Mouse (Mus musculus) embryonic facial prominence, embryonic 14.5 days (tissue): ENCODE measurements around the gene Atp6v1g3. TPM values are rescaled to one million over a fixed set of nuclear protein-coding genes. Genes with fewer than 3 reads are reported as not detected.

Source experiments
- ATAC-seq: fragments of 200-750 bp; cut with Nextera tagmentation; 2 replicates; pipeline ENCODE4 v1.8.0; 2017; ENCODE audit warnings: low read depth, moderate number of reproducible peaks, moderate TSS enrichment
- DNase-seq: peaks from one replicate; pipeline ENCODE4 v3.0.0-alpha.2; 2015; ENCODE audit warnings: low spot score
- H3K27ac ChIP-seq: fragments of 300-500 bp; sonication (generic); replicated peaks from 2 replicates; pipeline ENCODE4 v1.5.1; 2014; ENCODE audit warnings: low read depth, mild to moderate bottlenecking, low read length, moderate library complexity
- H3K27me3 ChIP-seq: fragments of 300-500 bp; sonication (generic); replicated peaks from 2 replicates; pipeline ENCODE4 v1.6.1; 2014; ENCODE audit warnings: low read length; ENCODE audit not compliant: control insufficient read depth, insufficient read depth
- H3K36me3 ChIP-seq: fragments of 300-500 bp; sonication (generic); 2 replicates; pipeline ENCODE4 v1.6.1; 2014; ENCODE audit warnings: low read length, mixed read lengths; ENCODE audit not compliant: control insufficient read depth, insufficient read depth
- H3K4me1 ChIP-seq: fragments of 300-500 bp; sonication (generic); 2 replicates; pipeline ENCODE4 v1.6.1; 2014; ENCODE audit warnings: antibody characterized with exemption, low read length; ENCODE audit not compliant: control insufficient read depth, insufficient read depth
- H3K4me2 ChIP-seq: fragments of 300-500 bp; sonication (generic); 2 replicates; pipeline ENCODE4 v1.6.1; 2014; ENCODE audit warnings: low read depth, mild to moderate bottlenecking, low read length, moderate library complexity, mixed read lengths
- H3K4me3 ChIP-seq: fragments of 300-500 bp; sonication (generic); 2 replicates; pipeline ENCODE4 v1.5.1; 2014; ENCODE audit warnings: low read depth, mild to moderate bottlenecking, low read length
- H3K9ac ChIP-seq: fragments of 300-500 bp; sonication (generic); 2 replicates; pipeline ENCODE4 v1.6.1; 2014; ENCODE audit warnings: low read depth, mild to moderate bottlenecking, low read length, moderate library complexity, mixed read lengths
- H3K9me3 ChIP-seq: fragments of 300-500 bp; sonication (generic); 2 replicates; pipeline ENCODE4 v1.6.1; 2016; ENCODE audit warnings: low read length; ENCODE audit not compliant: control insufficient read depth
- WGBS: fragments of 180-500 bp; shearing (Covaris S2); extraction: QIAGEN DNeasy Blood & Tissue Kit; methylation state at CpG from one replicate; pipeline ENCODE4 v1.1.7; 2014; 5-methylcytosine and 5-hydroxymethylcytosine counted together
- polyA plus RNA-seq: library from polyadenylated mRNA; unstranded; fragments of >200 nt; fragmentation: Nextera tagmentation; extraction: Ambion mirVana; gene quantifications from 2 replicates; pipeline ENCODE4 v1.2.1, GENCODE M21; 2014

Atp6v1g3 gene
- polyA plus RNA-seq, 1 experiment from 2014 or later = 0.17 TPM

DNA sequence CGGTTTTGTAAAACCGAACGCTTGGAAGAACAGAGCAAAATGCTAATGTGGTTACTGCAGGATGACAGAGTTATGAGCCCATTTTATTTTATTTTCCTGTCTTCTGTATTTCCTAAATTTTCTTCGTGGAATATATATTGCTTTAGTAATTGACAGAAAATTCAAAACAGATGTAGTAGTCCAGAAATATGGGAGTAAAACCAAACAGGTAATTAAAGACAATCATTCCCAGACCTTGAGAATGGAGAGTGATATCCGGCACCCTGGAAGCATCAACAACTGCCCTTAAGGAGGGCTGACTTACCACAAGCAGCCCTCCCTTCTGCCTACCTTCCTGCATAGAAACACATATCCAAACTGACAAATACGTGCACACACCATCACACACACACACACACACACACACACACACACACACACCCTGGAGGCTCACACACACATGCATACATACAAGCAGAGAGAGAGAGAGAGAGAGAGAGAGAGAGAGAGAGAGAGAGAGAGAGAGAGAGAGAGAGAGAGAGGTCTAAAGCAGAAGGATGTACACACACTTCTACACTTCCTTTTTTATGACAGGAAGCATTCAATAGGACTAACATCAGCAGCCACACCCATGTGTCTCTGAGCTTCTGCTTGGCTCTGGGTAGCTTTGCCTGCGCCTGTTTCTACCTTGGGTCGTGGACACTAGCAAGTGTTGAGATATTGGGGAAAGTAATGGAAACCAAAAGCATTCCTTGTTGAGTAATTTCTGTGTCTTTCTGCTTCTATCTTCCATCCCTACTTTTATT lies 25.6 kb upstream of the Atp6v1g3 start:
- Histone ChIP-seq H3K27ac (peak overlapping the region; percentile 55), H3K4me3 (no peak overlapping the region), H3K9ac (no peak overlapping the region), H3K4me1 (peaks cover 7% of the 10 kb centered on the region; the same call in 1 of the 2 replicates), H3K27me3 (no peaks in the 10 kb centered on the region), H3K4me2 (no peak overlapping the region), H3K9me3 (no peaks in the 10 kb centered on the region), H3K36me3 (no peaks in the 10 kb centered on the region)
- DNase-seq (peak; percentile 57), ATAC-seq (no peak)
- WGBS = 41% methylated on average over 8 of the region's 8 CpGs

DNA sequence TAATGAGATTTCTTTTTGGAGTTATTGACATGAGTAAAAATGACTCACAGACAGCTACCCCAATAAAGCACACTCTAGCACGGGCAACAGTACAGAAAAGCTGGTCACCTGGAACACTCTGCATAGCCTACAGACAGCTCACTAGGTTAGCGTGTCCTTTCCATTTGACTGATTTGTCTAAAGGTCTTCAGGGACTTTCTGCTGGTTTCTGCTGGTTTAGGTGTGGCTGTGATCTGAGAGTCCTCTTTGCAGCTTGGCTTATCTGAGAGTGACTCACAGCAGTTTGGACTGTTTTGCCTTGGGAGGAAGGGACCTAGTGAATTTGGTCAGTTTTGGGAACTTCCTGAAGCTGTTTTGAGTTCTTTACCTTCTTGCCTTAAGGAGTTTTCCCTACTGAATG lies 24.8 kb upstream of the Atp6v1g3 start:
- ATAC-seq = no peak
- H3K36me3 ChIP-seq = no peaks in the 10 kb centered on the region
- no peak for DNase-seq
- H3K27me3 ChIP-seq = no peaks in the 10 kb centered on the region
- peaks cover 7% of the 10 kb centered on the region; the same call in 1 of the 2 replicates for H3K4me1 ChIP-seq
- WGBS = 90% methylated on average over 2 of the region's 2 CpGs
- no peak overlapping the region for H3K4me3 ChIP-seq
- no peak overlapping the region for H3K4me2 ChIP-seq
- H3K9me3 ChIP-seq = no peaks in the 10 kb centered on the region
- no peak overlapping the region for H3K27ac ChIP-seq
- no peak overlapping the region for H3K9ac ChIP-seq

DNA sequence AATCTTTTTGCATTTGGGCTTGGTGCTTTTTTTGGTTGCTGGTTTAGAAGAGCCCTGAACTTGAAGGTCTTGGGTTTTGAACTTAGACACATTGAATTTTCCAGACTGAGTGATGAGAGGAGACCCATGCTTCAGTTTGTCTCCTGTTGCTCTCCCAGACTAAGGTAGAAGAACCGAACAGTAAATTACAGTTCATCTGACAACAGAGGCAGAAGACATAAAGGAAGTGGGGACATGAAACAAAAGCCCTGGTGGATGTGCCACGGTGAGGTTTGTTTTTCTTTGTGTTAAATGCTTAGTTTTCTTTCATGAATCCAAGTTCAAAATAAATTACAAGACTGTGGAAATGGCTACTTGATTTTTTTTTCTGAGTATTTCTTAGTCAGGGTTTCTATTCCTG lies 22.6 kb upstream of the Atp6v1g3 start:
- Histone ChIP-seq H3K27me3 (no peaks in the 10 kb centered on the region), H3K9ac (no peak overlapping the region), H3K9me3 (no peaks in the 10 kb centered on the region), H3K4me3 (no peak overlapping the region), H3K4me1 (0 out of 2 replicates have a peak, but pooled peaks cover 4% of the 10 kb centered on the region), H3K27ac (no peak overlapping the region), H3K36me3 (no peaks in the 10 kb centered on the region), H3K4me2 (no peak overlapping the region)
- 54% methylated on average over 2 of the region's 2 CpGs for WGBS
- ATAC-seq (no peak), DNase-seq (no peak)

DNA sequence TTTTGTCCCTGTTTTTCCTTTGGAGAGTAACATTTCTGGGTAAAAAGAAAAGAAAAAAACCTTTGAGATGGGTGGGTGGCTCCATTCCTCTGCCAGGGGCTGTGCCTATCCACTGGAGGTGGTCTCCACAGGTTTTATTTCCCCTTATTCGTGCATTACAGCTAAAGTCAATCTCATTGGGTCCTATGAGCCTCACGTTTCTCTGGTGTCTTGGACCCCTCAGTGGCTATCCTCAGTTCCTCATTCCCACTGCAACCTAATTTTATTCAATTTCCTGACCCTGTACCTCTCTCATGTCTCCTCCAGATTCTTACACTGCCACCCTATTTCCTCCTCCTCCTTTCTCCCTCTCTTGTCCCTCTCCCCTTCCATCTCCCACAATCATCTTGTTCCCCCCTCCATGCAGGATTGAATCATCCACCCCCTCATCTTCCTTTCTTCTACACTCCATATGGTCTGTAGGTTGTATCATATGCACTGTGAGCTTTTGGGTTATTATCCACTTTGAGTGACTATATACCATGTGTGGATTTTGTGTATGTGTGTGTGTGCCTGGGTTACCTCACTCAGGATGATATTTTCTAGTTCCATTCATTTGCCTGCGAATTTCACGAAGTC lies 17.3 kb upstream of the Atp6v1g3 start:
- 88% methylated on average over 4 of the region's 4 CpGs for WGBS
- Histone ChIP-seq H3K4me3 (no peak overlapping the region), H3K27ac (no peak overlapping the region), H3K9ac (no peak overlapping the region), H3K4me1 (no peaks in the 10 kb centered on the region), H3K4me2 (no peak overlapping the region), H3K27me3 (no peaks in the 10 kb centered on the region), H3K36me3 (no peaks in the 10 kb centered on the region), H3K9me3 (no peaks in the 10 kb centered on the region; the same call in 1 of the 2 replicates)
- DNase-seq (no peak), ATAC-seq (no peak)

DNA sequence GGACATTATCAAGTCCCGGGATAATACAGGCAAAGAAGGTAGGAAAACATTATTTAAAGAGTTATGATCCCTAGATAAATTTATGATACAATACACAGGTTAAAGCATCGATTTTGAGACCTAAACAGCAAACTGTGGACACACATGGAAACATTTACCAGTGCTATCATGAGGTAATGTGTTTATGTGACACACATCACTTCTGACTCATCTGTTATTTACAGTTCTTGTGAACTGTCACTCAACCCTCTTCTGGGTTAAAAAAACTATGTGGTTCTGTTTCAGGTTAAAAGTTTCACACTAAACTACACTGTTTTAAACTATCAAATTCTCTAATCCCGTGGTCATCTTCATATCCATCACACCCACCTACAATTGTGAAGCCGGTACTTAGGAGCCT lies 14.8 kb upstream of the Atp6v1g3 start:
- no peaks in the 10 kb centered on the region; the same call in 1 of the 2 replicates for H3K9me3 ChIP-seq
- no peak overlapping the region for H3K4me3 ChIP-seq
- no peak overlapping the region for H3K27ac ChIP-seq
- DNase-seq (no peak), ATAC-seq (no peak)
- WGBS = 59% methylated on average over 4 of the region's 4 CpGs
- H3K9ac ChIP-seq = no peak overlapping the region
- H3K4me2 ChIP-seq = no peak overlapping the region
- no peaks in the 10 kb centered on the region for H3K4me1 ChIP-seq
- H3K27me3 ChIP-seq = no peaks in the 10 kb centered on the region
- H3K36me3 ChIP-seq = no peaks in the 10 kb centered on the region

DNA sequence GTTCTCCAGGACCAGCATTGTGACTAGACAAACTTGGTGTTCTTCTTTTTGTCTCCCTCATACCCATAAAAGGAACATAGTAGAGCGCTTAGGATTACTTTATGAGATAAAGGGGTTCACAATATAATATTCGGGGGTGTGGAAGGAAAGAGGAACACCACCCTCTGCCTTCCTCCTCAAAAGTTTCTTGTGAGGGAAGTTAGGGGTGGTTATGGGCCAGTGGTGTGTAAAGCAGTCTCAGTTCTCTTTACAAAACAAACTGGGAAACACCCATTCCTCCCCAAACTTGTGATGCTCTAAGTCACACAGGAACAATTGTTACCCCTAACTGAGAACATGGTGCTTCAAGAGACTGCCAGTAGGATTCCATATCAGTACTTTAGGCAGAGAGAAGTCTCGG lies 12.0 kb upstream of the Atp6v1g3 start:
- Histone ChIP-seq H3K4me3 (no peak overlapping the region), H3K36me3 (no peaks in the 10 kb centered on the region), H3K27ac (no peak overlapping the region), H3K4me2 (no peak overlapping the region), H3K4me1 (no peaks in the 10 kb centered on the region), H3K27me3 (no peaks in the 10 kb centered on the region), H3K9me3 (no peaks in the 10 kb centered on the region; the same call in 1 of the 2 replicates), H3K9ac (no peak overlapping the region)
- DNase-seq = no peak
- ATAC-seq = no peak
- WGBS = 87% methylated on average over 3 of the region's 3 CpGs

DNA sequence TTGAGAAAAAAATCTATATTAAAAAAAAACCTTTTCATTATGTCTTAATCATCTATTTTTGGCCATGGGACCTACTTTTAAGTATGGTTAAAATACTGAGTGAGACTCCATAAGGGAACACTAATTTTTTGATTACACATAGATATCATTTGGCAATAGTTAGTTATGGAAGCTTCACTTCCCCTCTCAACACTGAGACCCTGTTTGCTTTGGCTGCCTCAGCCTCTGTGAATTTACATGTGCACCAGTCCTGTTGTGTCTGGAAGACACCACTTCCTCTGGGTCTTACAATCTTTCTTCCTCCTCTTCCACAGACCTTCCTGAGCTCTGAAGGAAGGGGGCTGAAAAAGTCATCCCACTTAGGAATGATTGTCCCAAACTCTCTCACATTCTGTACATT lies 11.1 kb upstream of the Atp6v1g3 start:
- Histone ChIP-seq H3K9ac (no peak overlapping the region), H3K27me3 (no peaks in the 10 kb centered on the region), H3K36me3 (no peaks in the 10 kb centered on the region), H3K4me1 (no peaks in the 10 kb centered on the region), H3K4me3 (no peak overlapping the region), H3K4me2 (no peak overlapping the region), H3K27ac (no peak overlapping the region), H3K9me3 (no peaks in the 10 kb centered on the region)
- DNase-seq = no peak
- no peak for ATAC-seq

DNA sequence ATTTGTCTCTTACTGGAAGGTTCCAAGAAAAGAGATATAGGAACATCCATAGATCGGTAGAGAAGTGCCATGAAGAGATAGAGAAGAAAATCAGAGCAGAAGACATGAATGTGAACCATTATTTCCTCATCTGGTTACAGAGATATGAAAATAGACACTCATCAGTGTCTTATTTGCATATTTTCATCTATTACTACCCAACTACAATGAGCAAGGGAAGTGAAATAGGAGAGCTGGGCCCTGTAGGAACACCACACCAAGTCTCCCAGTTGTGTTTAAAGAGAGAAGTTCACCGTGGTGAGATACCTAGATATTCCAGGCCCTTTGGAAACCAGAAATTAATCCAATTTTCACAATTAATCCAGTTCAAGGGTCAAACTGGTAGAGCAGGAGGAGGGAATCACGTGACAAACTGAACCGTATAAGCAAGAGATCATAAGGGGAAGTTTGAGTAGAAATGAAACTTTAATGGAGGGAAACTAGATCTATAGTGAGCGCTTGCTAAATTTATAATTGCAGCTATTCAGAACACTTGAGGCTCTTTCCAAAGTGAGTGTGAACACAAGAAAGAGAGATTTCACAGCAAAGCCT lies 6.0 kb upstream of the Atp6v1g3 start:
- no peaks in the 10 kb centered on the region for H3K27me3 ChIP-seq

More for the DNA sequence above, 6.0 kb upstream of the Atp6v1g3 start:
- Histone ChIP-seq H3K4me2 (no peak overlapping the region), H3K9ac (no peak overlapping the region), H3K27ac (no peak overlapping the region), H3K4me1 (no peaks in the 10 kb centered on the region), H3K36me3 (no peaks in the 10 kb centered on the region), H3K4me3 (no peak overlapping the region), H3K9me3 (no peaks in the 10 kb centered on the region)
- no peak for ATAC-seq
- DNase-seq = no peak
- WGBS = 78% methylated on average over 5 of the region's 5 CpGs
